Mouse (Mus musculus) CD4-positive naive resting alpha-beta T cell, adult 76 days (primary cell): ENCODE measurements around the gene Osmr. TPM values are rescaled to one million over a fixed set of nuclear protein-coding genes. Genes with fewer than 3 reads are reported as not detected.

Source experiments
- total RNA-seq: library from RNA; stranded (reverse); gene quantifications from one replicate; pipeline ENCODE4 v1.2.4, GENCODE M21; 2023

The Osmr gene
- total RNA-seq: not detected

DNA sequence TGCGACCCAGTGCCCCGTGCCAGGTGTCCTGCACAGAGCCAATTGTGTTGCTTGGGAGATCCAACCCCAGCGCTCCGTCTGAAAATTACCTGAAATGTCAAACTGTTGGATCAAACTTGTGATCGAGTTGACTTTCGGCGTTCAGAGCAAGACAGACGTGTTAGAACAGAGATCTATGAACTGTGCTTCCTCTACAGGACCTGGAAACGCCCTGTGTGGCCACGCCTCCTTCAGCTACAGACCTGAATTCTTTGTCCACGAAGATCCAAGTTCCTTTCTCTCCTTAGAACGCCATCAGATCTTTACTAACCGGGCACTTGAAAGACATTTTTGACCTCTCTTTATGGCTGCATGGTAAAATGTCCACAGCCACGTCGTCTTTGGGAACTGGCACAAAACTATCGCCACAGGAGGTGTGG, at the start of gene Osmr:
Gene Osmr, minus strand, starts transcription at position 369 of the 419 bp plus-strand sequence.

Other genes starting within 250 kb of the Osmr start
- gene Rictor, start 166.6 kb downstream of the Osmr start, total RNA-seq: 166 TPM
- 0.44 TPM for gene Lifr, start 215.6 kb upstream of the Osmr start, total RNA-seq